Mouse (Mus musculus): ENCODE results near the gene 2010109A12Rik. TPM values are rescaled to one million over a fixed set of nuclear protein-coding genes. Genes with fewer than 3 reads are reported as not detected.

Gene 2010109A12Rik
- total and polyA plus RNA-seq, 2 experiments from 2014 or later, result 1.7 TPM; not detected in 1

DNA sequence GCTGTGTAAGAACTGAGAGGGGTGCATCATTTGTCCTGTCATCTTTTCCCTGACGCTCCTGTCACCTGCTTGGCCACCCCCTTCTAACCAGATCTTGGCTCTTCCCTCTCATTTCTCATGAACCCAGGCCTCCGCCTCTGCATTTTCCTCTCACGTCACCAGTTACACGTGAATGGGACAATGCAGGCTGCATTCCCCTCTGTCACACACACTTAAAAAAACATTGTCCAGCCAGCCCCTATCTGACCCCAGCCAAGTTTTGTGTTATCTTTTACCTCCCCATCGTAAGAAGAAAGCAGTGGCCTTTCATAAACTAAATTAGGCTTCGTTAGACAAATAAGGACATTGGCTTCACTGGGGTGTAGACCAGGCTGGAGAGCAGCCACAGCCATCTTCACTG lies 33.8 kb upstream of the 2010109A12Rik start:
- DNase-seq (ENCODE audit: low spot score) (peak; percentile 46), ATAC-seq (ENCODE audit: insufficient read depth, low read depth) (peak; percentile 76)
- no peak for TF ChIP-seq EP300 (IDR thresholded peaks at IDR 0.05; ENCODE audit: low read depth)
- TF ChIP-seq CTCF (IDR thresholded peaks at IDR 0.05; ENCODE audit: low read depth), result no peak
- Histone ChIP-seq H3K27ac (ENCODE audit: low read depth) (no peak overlapping the region), H3K9me3 (replicated peaks; ENCODE audit: control insufficient read depth, low read length) (no peaks in the 10 kb centered on the region), H3K27me3 (ENCODE audit: control insufficient read depth, insufficient read depth, low read length) (no peaks in the 10 kb centered on the region), H3K4me1 (ENCODE audit: control insufficient read depth, insufficient read depth) (no peaks in the 10 kb centered on the region), H3K36me3 (replicated peaks; ENCODE audit: control insufficient read depth, insufficient read depth, low read length) (peaks cover 53% of the 10 kb centered on the region), H3K9ac (replicated peaks; ENCODE audit: low read depth, low read length) (no peak overlapping the region), H3K4me2 (ENCODE audit: low read depth, low read length) (no peak overlapping the region), H3K4me3 (ENCODE audit: low read depth, low read length) (no peak overlapping the region)
- 31% methylated on average over 6 of the region's 6 CpGs for WGBS

DNA sequence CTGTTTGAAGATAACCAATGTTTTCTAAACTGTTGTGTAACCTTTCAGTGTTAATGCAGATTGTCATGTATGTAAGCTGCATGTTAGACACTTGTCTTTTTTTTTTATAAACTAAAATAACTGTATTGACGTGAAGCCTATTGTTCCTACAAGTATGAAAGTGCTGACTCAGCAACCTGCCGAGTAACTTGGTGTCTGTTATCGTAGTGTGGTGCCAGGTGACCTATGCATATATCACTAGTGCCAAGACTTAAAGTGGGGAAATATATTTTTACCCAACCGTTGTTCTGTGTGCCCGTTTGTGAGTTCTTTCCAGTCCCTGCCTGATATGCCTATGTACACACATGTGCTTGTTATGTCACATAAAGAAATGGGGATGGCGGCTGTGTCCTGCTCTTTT lies 31.6 kb upstream of the 2010109A12Rik start:
- Histone ChIP-seq H3K36me3 (replicated peaks; ENCODE audit: control insufficient read depth, insufficient read depth, low read length) (peaks cover 48% of the 10 kb centered on the region), H3K9ac (replicated peaks; ENCODE audit: low read depth, low read length) (no peak overlapping the region), H3K4me2 (ENCODE audit: low read depth, low read length) (no peak overlapping the region), H3K9me3 (replicated peaks; ENCODE audit: control insufficient read depth, low read length) (no peaks in the 10 kb centered on the region), H3K27me3 (ENCODE audit: control insufficient read depth, insufficient read depth, low read length) (no peaks in the 10 kb centered on the region), H3K27ac (ENCODE audit: low read depth) (no peak overlapping the region), H3K4me1 (ENCODE audit: control insufficient read depth, insufficient read depth) (no peaks in the 10 kb centered on the region), H3K4me3 (ENCODE audit: low read depth, low read length) (no peak overlapping the region)
- no peak for TF ChIP-seq EP300 (IDR thresholded peaks at IDR 0.05; ENCODE audit: low read depth)
- TF ChIP-seq CTCF (IDR thresholded peaks at IDR 0.05; ENCODE audit: low read depth), result no peak
- ATAC-seq (ENCODE audit: insufficient read depth, low read depth), result no peak
- DNase-seq (ENCODE audit: low spot score), result no peak
- 71% methylated on average over 6 of the region's 6 CpGs for WGBS

DNA sequence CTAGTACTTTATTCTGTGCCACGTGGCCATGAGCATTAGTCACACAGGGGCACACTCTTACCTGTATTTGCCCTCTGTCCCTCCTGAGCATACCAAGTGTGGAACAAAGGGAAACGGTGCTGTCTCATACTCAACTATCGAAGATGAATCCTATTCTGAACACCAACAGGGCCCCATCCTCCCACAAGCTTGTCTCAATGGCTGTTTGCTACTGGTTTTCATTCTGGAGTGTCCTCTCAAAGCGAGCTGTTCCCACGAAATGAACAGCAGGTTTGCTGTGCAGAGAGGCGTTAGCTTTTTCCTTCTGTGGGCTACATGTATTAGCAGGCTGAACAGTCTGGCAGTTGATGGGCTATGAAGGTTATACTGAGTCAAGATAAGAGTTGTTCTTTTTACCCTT lies 27.7 kb upstream of the 2010109A12Rik start:
- no peak overlapping the region for H3K9ac ChIP-seq (replicated peaks; ENCODE audit: low read depth, low read length)
- TF ChIP-seq CTCF (IDR thresholded peaks at IDR 0.05; ENCODE audit: low read depth), result no peak
- no peak for TF ChIP-seq EP300 (IDR thresholded peaks at IDR 0.05; ENCODE audit: low read depth)

DNA sequence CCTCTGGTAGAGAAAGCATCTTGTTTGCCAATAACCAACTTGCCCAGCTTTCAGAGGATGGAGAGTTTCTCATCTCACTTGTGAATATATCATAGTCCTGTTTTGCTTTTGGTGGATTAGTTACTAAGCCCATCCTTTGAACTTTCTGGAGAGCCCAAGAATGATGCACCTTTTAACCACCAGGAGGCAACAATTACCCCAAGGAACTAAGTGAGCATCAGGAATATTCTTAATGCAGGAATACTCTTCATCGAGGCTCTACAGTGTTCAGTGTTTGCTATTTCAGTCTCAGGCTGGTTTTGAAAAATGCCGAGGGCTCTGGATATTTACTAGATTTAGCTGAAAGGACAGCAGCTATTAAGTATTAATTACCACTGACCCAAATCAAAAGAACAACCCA lies 26.1 kb upstream of the 2010109A12Rik start:
- Histone ChIP-seq H3K9ac (replicated peaks; ENCODE audit: low read depth, low read length) (no peak overlapping the region), H3K4me1 (ENCODE audit: control insufficient read depth, insufficient read depth) (no peaks in the 10 kb centered on the region), H3K4me3 (ENCODE audit: low read depth, low read length) (no peak overlapping the region), H3K27ac (ENCODE audit: low read depth) (no peak overlapping the region), H3K4me2 (ENCODE audit: low read depth, low read length) (no peak overlapping the region), H3K36me3 (replicated peaks; ENCODE audit: control insufficient read depth, insufficient read depth, low read length) (peaks cover 34% of the 10 kb centered on the region), H3K9me3 (replicated peaks; ENCODE audit: control insufficient read depth, low read length) (no peaks in the 10 kb centered on the region), H3K27me3 (ENCODE audit: control insufficient read depth, insufficient read depth, low read length) (no peaks in the 10 kb centered on the region)
- no peak for TF ChIP-seq EP300 (IDR thresholded peaks at IDR 0.05; ENCODE audit: low read depth)
- TF ChIP-seq CTCF (IDR thresholded peaks at IDR 0.05; ENCODE audit: low read depth), result peak; percentile 59
- DNase-seq (ENCODE audit: low spot score) (peak; percentile 21), ATAC-seq (ENCODE audit: insufficient read depth, low read depth) (peak; percentile 33; the same call in 1 of the 2 replicates)
- WGBS, result 41% methylated on average over 2 of the region's 2 CpGs

More for the DNA sequence above, 27.7 kb upstream of the 2010109A12Rik start:
- Histone ChIP-seq H3K27ac (ENCODE audit: low read depth) (no peak overlapping the region), H3K4me1 (ENCODE audit: control insufficient read depth, insufficient read depth) (no peaks in the 10 kb centered on the region), H3K27me3 (ENCODE audit: control insufficient read depth, insufficient read depth, low read length) (no peaks in the 10 kb centered on the region), H3K36me3 (replicated peaks; ENCODE audit: control insufficient read depth, insufficient read depth, low read length) (peaks cover 36% of the 10 kb centered on the region), H3K4me2 (ENCODE audit: low read depth, low read length) (no peak overlapping the region), H3K9me3 (replicated peaks; ENCODE audit: control insufficient read depth, low read length) (no peaks in the 10 kb centered on the region), H3K4me3 (ENCODE audit: low read depth, low read length) (no peak overlapping the region)
- 73% methylated on average over 6 of the region's 6 CpGs for WGBS
- DNase-seq (ENCODE audit: low spot score) (no peak), ATAC-seq (ENCODE audit: insufficient read depth, low read depth) (no peak)

DNA sequence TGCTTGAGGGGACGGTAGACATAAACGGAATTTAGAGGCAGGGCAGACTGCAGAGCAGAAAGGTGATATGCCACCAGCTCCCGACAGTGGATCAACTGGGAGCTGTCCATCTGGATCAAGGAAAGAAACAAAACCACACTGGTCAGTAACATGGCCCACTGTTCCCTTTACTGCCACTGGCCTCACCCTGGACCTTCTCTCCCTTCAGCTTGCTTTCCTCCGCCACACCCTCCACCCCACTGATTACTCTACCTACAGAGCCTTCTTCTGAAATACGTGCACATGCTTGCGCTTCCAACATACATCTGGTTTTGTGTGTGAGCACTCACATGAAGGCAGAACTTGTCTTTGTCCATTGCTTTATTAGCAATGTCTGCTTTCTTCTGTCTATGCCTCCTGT lies 23.0 kb upstream of the 2010109A12Rik start:
- Histone ChIP-seq H3K36me3 (replicated peaks; ENCODE audit: control insufficient read depth, insufficient read depth, low read length) (peaks cover 55% of the 10 kb centered on the region), H3K9ac (replicated peaks; ENCODE audit: low read depth, low read length) (no peak overlapping the region), H3K27me3 (ENCODE audit: control insufficient read depth, insufficient read depth, low read length) (no peaks in the 10 kb centered on the region), H3K4me1 (ENCODE audit: control insufficient read depth, insufficient read depth) (no peaks in the 10 kb centered on the region), H3K9me3 (replicated peaks; ENCODE audit: control insufficient read depth, low read length) (no peaks in the 10 kb centered on the region), H3K4me3 (ENCODE audit: low read depth, low read length) (no peak overlapping the region), H3K4me2 (ENCODE audit: low read depth, low read length) (no peak overlapping the region), H3K27ac (ENCODE audit: low read depth) (no peak overlapping the region)
- WGBS, result 75% methylated on average over 6 of the region's 6 CpGs
- TF ChIP-seq CTCF (IDR thresholded peaks at IDR 0.05; ENCODE audit: low read depth) (no peak), EP300 (IDR thresholded peaks at IDR 0.05; ENCODE audit: low read depth) (no peak)
- ATAC-seq (ENCODE audit: insufficient read depth, low read depth) (no peak), DNase-seq (ENCODE audit: low spot score) (no peak)

DNA sequence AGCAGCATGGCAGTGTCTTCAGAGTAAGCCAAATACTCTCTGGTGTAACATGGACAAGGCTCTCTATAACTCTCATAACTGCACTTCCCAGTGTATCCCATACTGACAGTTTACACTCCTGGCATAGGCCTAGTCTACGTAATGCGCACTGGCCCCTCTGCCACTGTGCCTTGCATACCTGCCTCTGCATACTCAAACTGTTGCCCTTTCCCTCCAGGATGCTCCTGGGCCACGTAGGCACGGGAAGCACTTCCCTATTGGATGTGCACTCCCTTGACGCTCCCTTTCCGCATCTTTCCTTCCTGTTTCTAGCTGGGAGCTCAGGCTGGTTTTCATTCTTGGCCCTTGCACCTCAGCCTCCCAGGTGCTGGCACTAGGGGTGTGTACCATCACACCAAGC lies 21.8 kb upstream of the 2010109A12Rik start:
- H3K9me3 ChIP-seq (replicated peaks; ENCODE audit: control insufficient read depth, low read length), result no peaks in the 10 kb centered on the region
- H3K36me3 ChIP-seq (replicated peaks; ENCODE audit: control insufficient read depth, insufficient read depth, low read length), result peaks cover 60% of the 10 kb centered on the region
- H3K4me2 ChIP-seq (ENCODE audit: low read depth, low read length), result no peak overlapping the region
- DNase-seq (ENCODE audit: low spot score) (no peak), ATAC-seq (ENCODE audit: insufficient read depth, low read depth) (no peak)
- no peak overlapping the region for H3K27ac ChIP-seq (ENCODE audit: low read depth)
- H3K4me1 ChIP-seq (ENCODE audit: control insufficient read depth, insufficient read depth), result no peaks in the 10 kb centered on the region
- H3K27me3 ChIP-seq (ENCODE audit: control insufficient read depth, insufficient read depth, low read length), result no peaks in the 10 kb centered on the region
- TF ChIP-seq CTCF (IDR thresholded peaks at IDR 0.05; ENCODE audit: low read depth) (no peak), EP300 (IDR thresholded peaks at IDR 0.05; ENCODE audit: low read depth) (no peak)
- H3K4me3 ChIP-seq (ENCODE audit: low read depth, low read length), result no peak overlapping the region
- WGBS, result 87% methylated on average over 6 of the region's 6 CpGs
- H3K9ac ChIP-seq (replicated peaks; ENCODE audit: low read depth, low read length), result no peak overlapping the region

All from heart, postnatal 0 days (tissue).